Mouse (Mus musculus) heart, embryonic 15.5 days (tissue): ENCODE results near the gene Zbtb17. TPM values are rescaled to one million over a fixed set of nuclear protein-coding genes. Genes with fewer than 3 reads are reported as not detected.

Source experiments
- ATAC-seq: fragments of 200-750 bp; cut with Nextera tagmentation; replicated peaks from 2 replicates; pipeline ENCODE4 v1.8.0; 2017; ENCODE audit warnings: low read depth, moderate TSS enrichment; ENCODE audit not compliant: insufficient number of reproducible peaks, insufficient read depth, low FRiP score
- H3K27ac ChIP-seq: fragments of 300-500 bp; sonication (generic); 2 replicates; pipeline ENCODE4 v1.5.1; 2015; ENCODE audit warnings: mild to moderate bottlenecking, inconsistent platforms
- H3K27me3 ChIP-seq: fragments of 300-500 bp; sonication (generic); 2 replicates; pipeline ENCODE4 v1.6.1; 2015; ENCODE audit warnings: inconsistent platforms
- H3K36me3 ChIP-seq: fragments of 300-500 bp; sonication (generic); 2 replicates; pipeline ENCODE4 v1.6.1; 2015; ENCODE audit warnings: mild to moderate bottlenecking, inconsistent platforms
- H3K4me1 ChIP-seq: fragments of 300-500 bp; sonication (generic); replicated peaks from 2 replicates; pipeline ENCODE4 v1.6.1; 2015; ENCODE audit warnings: inconsistent platforms
- H3K4me2 ChIP-seq: fragments of 300-500 bp; sonication (generic); 2 replicates; pipeline ENCODE4 v1.6.1; 2015; ENCODE audit warnings: inconsistent platforms, mild to moderate bottlenecking, moderate library complexity
- H3K4me3 ChIP-seq: fragments of 300-500 bp; sonication (generic); 2 replicates; pipeline ENCODE4 v1.5.1; 2015; ENCODE audit warnings: mild to moderate bottlenecking, inconsistent platforms
- H3K9ac ChIP-seq: fragments of 300-500 bp; sonication (generic); 2 replicates; pipeline ENCODE4 v1.6.1; 2015; ENCODE audit warnings: mild to moderate bottlenecking, inconsistent platforms
- H3K9me3 ChIP-seq: fragments of 300-500 bp; sonication (generic); replicated peaks from 2 replicates; pipeline ENCODE4 v1.6.1; 2016; ENCODE audit warnings: inconsistent platforms
- WGBS: fragments of 180-500 bp; shearing (Covaris S2); methylation state at CpG from one replicate; pipeline ENCODE4 v1.1.7; 2015; ENCODE audit warnings: mixed read lengths; 5-methylcytosine and 5-hydroxymethylcytosine counted together
- polyA plus RNA-seq: library from polyadenylated mRNA; unstranded; fragments of >200 nt; fragmentation: Nextera tagmentation; extraction: Ambion mirVana; gene quantifications from 2 replicates; pipeline ENCODE4 v1.2.1, GENCODE M21; 2015

Gene Zbtb17
- polyA plus RNA-seq, 1 experiment from 2014 or later, result 17.9 TPM

DNA sequence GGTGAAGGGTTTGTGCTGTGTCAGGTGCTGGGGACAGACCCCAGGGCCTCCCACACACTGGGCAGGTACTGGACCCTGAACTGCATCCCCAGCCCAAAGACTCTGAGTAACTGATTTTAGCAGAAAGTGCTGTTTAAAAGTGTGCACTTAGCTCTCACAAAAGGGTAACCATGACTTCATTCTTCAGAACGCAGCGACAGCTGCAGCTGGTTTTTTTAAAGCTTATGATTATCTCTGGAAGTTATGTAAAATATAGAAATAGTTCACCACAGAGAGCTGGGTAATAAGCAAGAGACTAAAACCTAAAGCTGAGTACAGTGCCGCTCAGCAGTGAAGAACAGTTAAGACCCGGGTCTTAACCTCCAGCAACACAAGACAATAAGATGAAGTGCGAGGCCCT, 56.6 kb downstream of the Zbtb17 start:
- Histone ChIP-seq H3K4me1 (peaks cover 27% of the 10 kb centered on the region), H3K27me3 (no peaks in the 10 kb centered on the region), H3K4me3 (no peak overlapping the region), H3K36me3 (no peaks in the 10 kb centered on the region), H3K9ac (peak overlapping the region; percentile 20), H3K4me2 (no peak overlapping the region), H3K9me3 (no peaks in the 10 kb centered on the region), H3K27ac (peak overlapping the region; percentile 56)
- 37% methylated on average over 5 of the region's 5 CpGs for WGBS
- ATAC-seq, result no peak

DNA sequence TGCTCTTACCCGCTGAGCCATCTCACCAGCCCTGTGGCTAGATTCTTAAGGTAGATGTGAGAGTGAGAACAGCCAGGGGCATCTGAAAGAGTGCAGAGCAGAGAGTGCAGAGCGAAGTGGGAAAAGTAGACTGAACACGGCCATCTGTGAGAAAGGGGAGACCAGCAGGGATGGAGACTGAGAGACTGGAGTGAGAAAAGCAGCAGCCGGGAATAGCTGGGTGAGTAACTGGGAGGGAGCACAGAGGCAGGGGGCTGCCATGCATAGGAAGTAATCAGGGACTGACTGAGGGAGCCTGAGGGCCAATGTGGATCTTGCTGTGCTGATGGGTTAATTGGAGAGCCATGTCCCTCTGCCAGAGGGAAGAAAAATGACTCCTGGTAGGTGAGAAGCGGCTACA, 58.3 kb downstream of the Zbtb17 start:
- Histone ChIP-seq H3K9me3 (no peaks in the 10 kb centered on the region), H3K27me3 (no peaks in the 10 kb centered on the region), H3K36me3 (no peaks in the 10 kb centered on the region), H3K27ac (no peak overlapping the region), H3K9ac (no peak overlapping the region), H3K4me1 (peaks cover 41% of the 10 kb centered on the region), H3K4me3 (no peak overlapping the region), H3K4me2 (no peak overlapping the region)
- ATAC-seq, result no peak
- 64% methylated on average over 5 of the region's 5 CpGs for WGBS

DNA sequence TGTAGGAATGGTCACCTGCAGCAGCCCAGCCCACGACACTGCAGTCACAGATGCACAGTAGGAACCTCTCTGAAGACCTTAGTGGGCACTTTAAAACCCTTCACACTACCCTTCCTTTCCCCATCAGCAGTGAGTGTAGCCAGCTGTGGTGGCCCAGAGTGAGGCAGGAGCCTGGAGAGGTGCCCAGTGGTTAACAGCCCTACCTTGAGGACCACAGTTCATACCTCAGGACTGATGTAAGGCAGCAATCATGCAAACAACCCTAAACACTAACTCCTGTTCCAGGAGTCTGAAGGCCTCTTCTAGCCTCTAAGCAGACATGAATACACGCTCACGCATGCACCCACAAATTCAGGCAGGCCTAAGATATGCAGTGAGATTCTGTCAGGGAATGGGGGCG, 60.0 kb downstream of the Zbtb17 start:
- H3K9me3 ChIP-seq, result no peaks in the 10 kb centered on the region
- no peak overlapping the region for H3K9ac ChIP-seq
- H3K4me2 ChIP-seq, result no peak overlapping the region
- no peak overlapping the region for H3K4me3 ChIP-seq
- H3K27ac ChIP-seq, result no peak overlapping the region
- ATAC-seq, result no peak
- no peaks in the 10 kb centered on the region for H3K36me3 ChIP-seq
- 91% methylated on average over 4 of the region's 4 CpGs for WGBS
- H3K27me3 ChIP-seq, result no peaks in the 10 kb centered on the region
- H3K4me1 ChIP-seq, result peaks cover 41% of the 10 kb centered on the region

GRCm38 (mm10) chr4:141505810-141506209, 61.4 kb downstream of the Zbtb17 start:
- peak overlapping the region; percentile 73; the same call in 1 of the 2 replicates for H3K27ac ChIP-seq
- H3K9ac ChIP-seq, result no peak overlapping the region
- 93% methylated on average over 11 of the region's 11 CpGs for WGBS
- no peak for ATAC-seq
- H3K4me2 ChIP-seq, result peak overlapping the region; percentile 40; the same call in 1 of the 2 replicates
- H3K9me3 ChIP-seq, result no peaks in the 10 kb centered on the region
- H3K27me3 ChIP-seq, result no peaks in the 10 kb centered on the region
- peaks cover 41% of the 10 kb centered on the region for H3K4me1 ChIP-seq
- H3K36me3 ChIP-seq, result no peaks in the 10 kb centered on the region
- H3K4me3 ChIP-seq, result no peak overlapping the region

GRCm38 (mm10) chr4:141506352-141506751, 61.9 kb downstream of the Zbtb17 start:
- no peaks in the 10 kb centered on the region for H3K27me3 ChIP-seq
- H3K9me3 ChIP-seq, result no peaks in the 10 kb centered on the region
- H3K27ac ChIP-seq, result peak overlapping the region; percentile 73
- H3K4me1 ChIP-seq, result peaks cover 38% of the 10 kb centered on the region
- H3K9ac ChIP-seq, result no peak overlapping the region
- H3K4me3 ChIP-seq, result no peak overlapping the region
- WGBS, result 27% methylated on average over 10 of the region's 10 CpGs
- peak; percentile 83 for ATAC-seq
- H3K4me2 ChIP-seq, result peak overlapping the region; percentile 40
- no peaks in the 10 kb centered on the region for H3K36me3 ChIP-seq

- Histone ChIP-seq H3K27ac (peak overlapping the region; percentile 73), H3K9ac (no peak overlapping the region), H3K4me3 (no peak overlapping the region), H3K36me3 (no peaks in the 10 kb centered on the region), H3K27me3 (no peaks in the 10 kb centered on the region), H3K9me3 (no peaks in the 10 kb centered on the region), H3K4me1 (peaks cover 34% of the 10 kb centered on the region), H3K4me2 (peak overlapping the region; percentile 40)
- peak; percentile 45 for ATAC-seq
- 51% methylated on average over 10 of the region's 10 CpGs for WGBS
These were observed 62.4 kb downstream of the Zbtb17 start for GRCm38 (mm10) chr4:141506893-141507292.

DNA sequence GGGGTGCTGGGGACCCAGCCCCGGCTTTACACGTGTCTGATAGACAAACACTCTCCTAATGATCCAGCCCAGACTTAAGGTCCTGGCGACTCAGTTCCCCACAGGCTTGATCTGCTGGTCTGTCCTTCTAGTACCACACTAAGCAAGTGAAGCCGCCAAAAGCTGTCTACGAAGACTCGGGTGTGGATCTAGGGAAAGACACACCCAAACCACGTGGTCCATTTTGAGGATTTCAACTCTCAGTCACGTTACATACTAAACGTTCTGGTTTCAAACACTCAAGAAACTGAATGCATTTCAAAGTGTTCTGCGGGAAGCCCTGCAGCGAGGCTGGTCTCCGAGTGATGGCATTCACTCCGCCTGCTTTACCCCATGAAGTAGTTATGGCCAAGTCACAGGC, 66.0 kb downstream of the Zbtb17 start:
- 82% methylated on average over 13 of the region's 13 CpGs for WGBS
- Histone ChIP-seq H3K4me1 (peaks cover 47% of the 10 kb centered on the region), H3K4me3 (no peak overlapping the region), H3K27ac (no peak overlapping the region), H3K9ac (no peak overlapping the region), H3K9me3 (no peaks in the 10 kb centered on the region), H3K27me3 (no peaks in the 10 kb centered on the region), H3K4me2 (no peak overlapping the region), H3K36me3 (no peaks in the 10 kb centered on the region)
- no peak for ATAC-seq

- ATAC-seq, result no peak
- Histone ChIP-seq H3K27ac (no peak overlapping the region), H3K9me3 (no peaks in the 10 kb centered on the region), H3K4me3 (no peak overlapping the region), H3K27me3 (no peaks in the 10 kb centered on the region), H3K4me2 (no peak overlapping the region), H3K4me1 (peaks cover 33% of the 10 kb centered on the region), H3K9ac (no peak overlapping the region), H3K36me3 (peaks cover 9% of the 10 kb centered on the region; the same call in 1 of the 2 replicates)
- 73% methylated on average over 6 of the region's 6 CpGs for WGBS
These were observed 67.7 kb downstream of the Zbtb17 start for GRCm38 (mm10) chr4:141512145-141512544.

- Histone ChIP-seq H3K27ac (peak overlapping the region; percentile 27), H3K9me3 (no peaks in the 10 kb centered on the region), H3K4me2 (no peak overlapping the region), H3K9ac (no peak overlapping the region), H3K27me3 (no peaks in the 10 kb centered on the region), H3K36me3 (peaks cover 17% of the 10 kb centered on the region; the same call in 1 of the 2 replicates), H3K4me3 (no peak overlapping the region), H3K4me1 (peaks cover 29% of the 10 kb centered on the region)
- WGBS, result 33% methylated on average over 12 of the region's 12 CpGs
- ATAC-seq, result no peak; the same call in 1 of the 2 replicates
These were observed 69.8 kb downstream of the Zbtb17 start for GRCm38 (mm10) chr4:141514179-141514641.

Other genes with a start within 250 kb of the Zbtb17 start
- 1.9 and 3.2 TPM in 2 replicates for gene Rsg1, start 230.7 kb upstream of the Zbtb17 start, polyA plus RNA-seq
- 3.2 and 5.7 TPM in 2 replicates for gene Arhgef19, start 205.2 kb upstream of the Zbtb17 start, polyA plus RNA-seq
- gene Epha2, start 143.4 kb upstream of the Zbtb17 start, polyA plus RNA-seq, result 2.7 and 4.2 TPM in 2 replicates
- gene Fam131c, start 76.4 kb upstream of the Zbtb17 start, polyA plus RNA-seq, result 0.53 and 0.70 TPM in 2 replicates
- gene Clcnka, start 45.9 kb upstream of the Zbtb17 start, polyA plus RNA-seq, result 0.05 and 0.06 TPM in 2 replicates
- gene Clcnkb, start 28.6 kb upstream of the Zbtb17 start, polyA plus RNA-seq, result 0.39 and 0.60 TPM in 2 replicates
- 220 and 234 TPM in 2 replicates for gene Hspb7, start 23.9 kb upstream of the Zbtb17 start, polyA plus RNA-seq
- gene Srarp, start 8.5 kb upstream of the Zbtb17 start, polyA plus RNA-seq, result not detected in 2 replicates
- gene Spen, start 93.9 kb downstream of the Zbtb17 start, polyA plus RNA-seq, result 6.3 and 7.5 TPM in 2 replicates
- gene Fblim1, start 161.4 kb downstream of the Zbtb17 start, polyA plus RNA-seq, result 48.4 and 59.1 TPM in 2 replicates
- 1.0 and 1.2 TPM in 2 replicates for gene Tmem82, start 174.0 kb downstream of the Zbtb17 start, polyA plus RNA-seq
- gene Slc25a34, start 179.2 kb downstream of the Zbtb17 start, polyA plus RNA-seq, result 0.76 and 0.96 TPM in 2 replicates
- gene Plekhm2, start 220.2 kb downstream of the Zbtb17 start, polyA plus RNA-seq, result 6.9 and 7.1 TPM in 2 replicates
- 0.27 TPM in 1 of 2 replicates, not detected in the other for gene Rsc1a1, start 240.9 kb downstream of the Zbtb17 start, polyA plus RNA-seq